ENCODE assay signal across 16 mouse cellular contexts in genomic region chr6:50549791-50550190, GRCm38 (mm10).
"Had no signal": no experiment of that assay in that cellular context is flagged by ENCODE, and none has a peak within 500 bp of the region (broad histone marks: within the 10 kb centered on the region; RNA-seq: fewer than 3 reads in every experiment).

No protein-coding gene starts in this region.

- H3K9me3 ChIP-seq: kidney, embryonic 15.5 days; limb, embryonic 12.5 days; midbrain, embryonic 10.5 days; neural tube, embryonic 15.5 days; stomach, embryonic 15.5 days had no signal

- H3K4me1 ChIP-seq: stomach, embryonic 15.5 days had no signal

- H3K27ac ChIP-seq: kidney, embryonic 15.5 days; limb, embryonic 12.5 days; liver, embryonic 14.5 days; midbrain, embryonic 10.5 days; neural tube, embryonic 15.5 days; stomach, embryonic 15.5 days had no signal

- DNase-seq: kidney, adult 2 months; kidney, postnatal 14 days; liver; lung, adult 18-20 months; lung, postnatal 36 days; midbrain, embryonic 14.5 days; retina, postnatal 1 day; thymus, postnatal 4 days had no signal

- H3K4me2 ChIP-seq: kidney, embryonic 15.5 days; limb, embryonic 12.5 days; neural tube, embryonic 15.5 days; stomach, embryonic 15.5 days had no signal

- H3K36me3 ChIP-seq: kidney, embryonic 15.5 days; limb, embryonic 12.5 days; midbrain, embryonic 10.5 days; neural tube, embryonic 15.5 days; stomach, embryonic 15.5 days had no signal

- ATAC-seq: intestine, embryonic 16.5 days had no signal

- H3K4me3 ChIP-seq: kidney, embryonic 15.5 days; limb, embryonic 12.5 days; midbrain, embryonic 10.5 days; myocyte; neural tube, embryonic 15.5 days; stomach, embryonic 15.5 days had no signal

- H3K9ac ChIP-seq: kidney, embryonic 15.5 days; limb, embryonic 12.5 days; liver, embryonic 14.5 days; neural tube, embryonic 15.5 days; stomach, embryonic 15.5 days had no signal

- H3K27me3 ChIP-seq: kidney, embryonic 15.5 days; limb, embryonic 12.5 days; neural tube, embryonic 15.5 days; stomach, embryonic 15.5 days had no signal
